Mouse (Mus musculus) limb, embryonic 11.5 days (tissue): ENCODE measurements around the gene Wdfy1. TPM values are rescaled to one million over a fixed set of nuclear protein-coding genes. Genes with fewer than 3 reads are reported as not detected.

Experiments used
- ATAC-seq: fragments of 200-750 bp; cut with Nextera tagmentation; 2 replicates; pipeline ENCODE4 v1.8.0; 2017; ENCODE audit warnings: low read depth; ENCODE audit not compliant: insufficient number of reproducible peaks, low FRiP score, low TSS enrichment
- DNase-seq: peaks from one replicate; pipeline ENCODE4 v3.0.0-alpha.2; 2015; ENCODE audit warnings: low spot score
- H3K27ac ChIP-seq: fragments of 300-500 bp; sonication (generic); replicated peaks from 2 replicates; pipeline ENCODE4 v1.5.1; 2014; ENCODE audit warnings: low read depth, mild to moderate bottlenecking, low read length
- H3K27me3 ChIP-seq: fragments of 300-500 bp; sonication (generic); 2 replicates; pipeline ENCODE4 v1.6.1; 2014; ENCODE audit warnings: mild to moderate bottlenecking, low read length, mixed read lengths; ENCODE audit not compliant: control insufficient read depth, insufficient read depth
- H3K36me3 ChIP-seq: fragments of 300-500 bp; sonication (generic); 2 replicates; pipeline ENCODE4 v1.6.1; 2014; ENCODE audit warnings: mild to moderate bottlenecking, low read length, moderate library complexity, mixed read lengths; ENCODE audit not compliant: control insufficient read depth, insufficient read depth
- H3K4me1 ChIP-seq: fragments of 300-500 bp; sonication (generic); 2 replicates; pipeline ENCODE4 v1.6.1; 2014; ENCODE audit warnings: low read length, mixed read lengths; ENCODE audit not compliant: control insufficient read depth, insufficient read depth
- H3K4me2 ChIP-seq: fragments of 300-500 bp; sonication (generic); 2 replicates; pipeline ENCODE4 v1.6.1; 2014; ENCODE audit warnings: low read depth, mild to moderate bottlenecking, moderate library complexity; ENCODE audit not compliant: severe bottlenecking
- H3K4me3 ChIP-seq: fragments of 300-500 bp; sonication (generic); 2 replicates; pipeline ENCODE4 v1.5.1; 2014; ENCODE audit warnings: low read depth, low read length
- H3K9ac ChIP-seq: fragments of 300-500 bp; sonication (generic); 2 replicates; pipeline ENCODE4 v1.6.1; 2014; ENCODE audit warnings: mild to moderate bottlenecking, low read length
- H3K9me3 ChIP-seq: fragments of 300-500 bp; sonication (generic); 2 replicates; pipeline ENCODE4 v1.6.1; 2016; ENCODE audit warnings: low read length; ENCODE audit not compliant: control insufficient read depth
- WGBS: fragments of 180-500 bp; shearing (Covaris S2); extraction: QIAGEN DNeasy Blood & Tissue Kit; methylation state at CpG from one replicate; pipeline ENCODE4 v1.1.7; 2014; 5-methylcytosine and 5-hydroxymethylcytosine counted together
- polyA plus RNA-seq: library from polyadenylated mRNA; unstranded; fragments of >200 nt; fragmentation: Nextera tagmentation; extraction: Ambion mirVana; gene quantifications from 2 replicates; pipeline ENCODE4 v1.2.1, GENCODE M21; 2014

The Wdfy1 gene
- 29.8 TPM in 2 replicates for polyA plus RNA-seq

DNA sequence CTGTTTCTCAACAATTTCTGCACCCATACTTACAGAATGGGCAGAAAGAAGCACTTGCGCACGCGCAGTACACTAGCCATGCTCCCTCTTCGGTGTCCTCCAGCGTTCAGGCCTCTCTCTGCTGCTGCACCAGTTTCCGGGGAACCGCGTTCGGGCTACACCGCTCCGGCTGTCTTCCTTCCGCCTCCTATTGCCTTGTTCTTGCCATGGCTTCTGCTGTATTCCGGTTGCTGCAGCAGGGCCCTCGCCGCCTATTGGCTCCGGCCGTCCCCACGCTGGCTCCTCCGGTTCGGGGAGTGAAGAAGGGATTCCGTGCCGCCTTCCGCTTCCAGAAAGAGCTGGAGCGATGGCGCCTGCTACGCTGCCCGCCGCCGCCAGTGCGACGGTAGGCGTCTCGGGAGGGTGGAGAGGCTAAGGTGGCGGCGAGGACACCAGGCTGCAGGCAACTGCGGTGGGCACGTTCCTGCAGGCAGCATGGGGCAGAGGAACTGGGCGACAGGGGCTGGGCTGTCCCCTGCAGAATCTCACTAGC, at the start of gene Wdfy1, which contains the start of gene Mrpl44:
Gene Wdfy1, minus strand, starts transcription at position 217 of the 532 bp plus-strand sequence.
Gene Mrpl44, plus strand, starts transcription at position 92 of the 532 bp plus-strand sequence.
- peak; percentile 99 for DNase-seq
- Histone ChIP-seq H3K36me3 (peaks cover 5% of the 10 kb centered on the region; the same call in 1 of the 2 replicates), H3K4me3 (peak within 1 kb of the TSS; percentile 69), H3K27ac (peak within 1 kb of the TSS; percentile 63; the same call in 1 of the 2 replicates), H3K9me3 (no peaks in the 10 kb centered on the region), H3K4me2 (peak within 1 kb of the TSS; percentile 47), H3K4me1 (no peaks in the 10 kb centered on the region), H3K27me3 (no peaks in the 10 kb centered on the region), H3K9ac (peak within 1 kb of the TSS; percentile 71)
- ATAC-seq: peak; percentile 98
- under 1% methylated on average over 38 of the region's 38 CpGs for WGBS

DNA sequence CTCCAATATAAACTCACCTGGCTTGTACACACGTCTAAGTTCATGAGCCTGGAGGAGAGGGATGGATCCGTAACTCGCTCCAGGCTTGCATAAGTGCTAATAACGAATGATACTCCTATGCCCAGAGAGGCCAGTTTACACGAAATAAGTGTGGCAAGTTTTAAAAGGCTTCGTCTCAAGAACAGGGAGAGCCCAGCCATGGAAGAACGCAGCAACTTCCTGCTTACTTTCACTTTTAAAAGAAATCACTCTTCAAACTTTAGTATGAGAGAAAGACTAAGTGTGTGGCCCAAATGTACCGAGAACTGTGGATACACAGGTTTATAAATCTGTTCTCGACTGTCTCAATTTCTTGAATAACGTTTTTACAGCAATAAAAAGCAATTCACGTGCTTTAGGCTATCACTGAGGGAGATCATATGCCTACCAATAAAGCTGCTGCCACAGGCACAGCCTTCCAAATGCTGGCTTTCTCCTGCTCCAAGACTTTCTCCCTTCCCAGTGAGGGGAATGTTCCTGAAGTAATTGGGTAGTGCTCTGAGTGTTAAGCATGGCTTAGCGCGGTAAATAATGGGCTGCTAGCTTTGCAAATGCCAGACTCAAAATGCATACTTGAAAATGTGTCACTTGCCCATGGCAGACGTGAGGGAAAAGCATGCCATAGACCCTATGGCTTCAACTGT, 48.1 kb upstream of the Wdfy1 start:
- Histone ChIP-seq H3K27ac (no peak overlapping the region), H3K4me2 (no peak overlapping the region), H3K27me3 (no peaks in the 10 kb centered on the region), H3K9ac (no peak overlapping the region), H3K36me3 (peaks cover 3% of the 10 kb centered on the region; the same call in 1 of the 2 replicates), H3K4me1 (peaks cover 21% of the 10 kb centered on the region; the same call in 1 of the 2 replicates), H3K4me3 (no peak overlapping the region), H3K9me3 (no peaks in the 10 kb centered on the region)
- no peak for ATAC-seq
- 62% methylated on average over 14 of the region's 14 CpGs for WGBS
- peak; percentile 30 for DNase-seq

DNA sequence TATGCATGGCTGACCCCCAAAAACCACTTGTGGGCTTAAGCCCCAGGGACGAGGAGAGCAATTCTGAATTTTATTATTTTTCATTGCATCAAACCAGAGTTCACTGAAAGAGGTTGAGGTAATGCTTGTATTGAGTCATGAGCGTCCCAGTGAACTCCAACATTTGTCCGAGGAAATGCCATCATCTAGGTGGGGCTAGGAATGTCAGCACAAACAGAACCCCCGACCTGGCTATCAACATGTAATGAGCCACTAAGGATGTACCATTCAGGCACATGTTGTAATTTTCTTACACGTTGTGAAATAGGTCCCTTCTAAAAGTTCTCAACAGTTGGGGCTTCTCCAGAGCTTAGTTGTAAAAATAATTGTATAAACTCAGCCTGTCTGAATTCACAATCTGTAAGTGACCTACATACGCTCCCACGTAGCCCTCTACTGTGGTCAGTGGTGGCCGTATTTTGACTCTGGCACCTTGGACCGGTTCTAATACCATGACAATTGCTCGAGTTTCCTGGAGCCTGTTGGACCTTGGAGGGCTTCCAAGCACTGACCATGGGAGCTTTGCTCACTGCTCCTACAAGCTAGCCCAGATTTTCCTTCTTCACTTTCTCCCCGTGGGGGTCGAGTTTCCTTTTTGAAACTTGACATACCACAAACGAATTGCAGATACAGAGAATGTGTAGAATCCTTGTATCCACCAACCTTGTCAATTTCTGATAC, 47.0 kb upstream of the Wdfy1 start:
- H3K27ac ChIP-seq: no peak overlapping the region
- H3K36me3 ChIP-seq: peaks cover 3% of the 10 kb centered on the region; the same call in 1 of the 2 replicates
- no peak overlapping the region for H3K4me3 ChIP-seq
- no peak for ATAC-seq
- H3K9me3 ChIP-seq: no peaks in the 10 kb centered on the region
- no peaks in the 10 kb centered on the region for H3K27me3 ChIP-seq
- H3K9ac ChIP-seq: no peak overlapping the region
- no peak overlapping the region for H3K4me2 ChIP-seq
- H3K4me1 ChIP-seq: peaks cover 21% of the 10 kb centered on the region; the same call in 1 of the 2 replicates
- WGBS: 78% methylated on average over 13 of the region's 13 CpGs
- no peak for DNase-seq

DNA sequence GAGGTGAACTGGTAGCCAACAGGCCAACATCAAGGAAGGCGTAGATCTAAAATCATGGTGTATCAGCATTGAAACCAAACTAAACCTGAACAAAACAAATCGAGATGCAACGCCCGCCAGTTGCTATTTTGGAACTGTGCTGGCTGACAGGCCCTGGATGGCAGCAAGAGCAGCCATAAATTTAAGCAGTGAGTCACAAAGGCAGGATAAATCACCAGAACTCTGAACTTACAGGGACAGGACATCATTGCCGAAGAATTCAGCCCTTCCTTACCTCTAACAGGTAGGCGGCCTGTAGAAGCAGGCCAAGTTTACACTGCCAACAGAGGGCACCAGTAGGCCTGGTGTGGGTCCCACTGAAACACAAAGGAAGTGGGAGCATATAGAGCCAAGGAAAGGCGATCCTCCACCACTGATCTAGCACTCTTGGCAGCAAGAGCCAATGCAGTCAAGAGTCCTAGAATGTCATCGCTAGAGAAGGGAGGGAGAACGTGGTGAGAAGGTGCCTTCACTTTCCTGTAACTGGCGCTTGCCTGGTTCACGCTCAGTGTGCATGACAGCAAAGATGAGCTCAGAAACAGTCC, 43.4 kb upstream of the Wdfy1 start:
- no peak for ATAC-seq
- H3K4me1 ChIP-seq: peaks cover 14% of the 10 kb centered on the region; the same call in 1 of the 2 replicates
- WGBS: 93% methylated on average over 11 of the region's 11 CpGs

DNA sequence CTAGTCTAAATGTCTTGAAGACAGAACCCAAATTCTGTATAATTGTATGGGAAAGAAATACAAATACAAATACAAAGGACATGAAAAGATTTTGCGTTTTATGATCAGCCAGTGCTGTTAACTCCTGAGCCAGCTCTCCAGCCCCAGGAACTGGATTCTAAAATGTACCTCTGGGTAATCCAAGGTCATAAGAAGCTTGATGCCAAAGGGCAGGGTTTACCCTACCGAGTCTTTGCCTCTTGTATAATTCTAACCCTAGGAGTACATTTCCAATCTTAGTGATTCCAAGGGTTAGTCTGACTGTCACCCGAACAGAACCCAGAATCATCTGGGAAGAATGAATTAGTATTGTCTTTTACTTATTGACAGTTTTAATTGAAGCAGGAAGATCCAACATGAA, 39.5 kb upstream of the Wdfy1 start:
- H3K9ac ChIP-seq: no peak overlapping the region
- no peaks in the 10 kb centered on the region for H3K9me3 ChIP-seq
- no peak overlapping the region for H3K27ac ChIP-seq
- H3K36me3 ChIP-seq: peaks cover 2% of the 10 kb centered on the region; the same call in 1 of the 2 replicates
- no peaks in the 10 kb centered on the region for H3K27me3 ChIP-seq
- DNase-seq: no peak
- ATAC-seq: no peak
- H3K4me2 ChIP-seq: no peak overlapping the region
- whole genome bisulfite sequencing: 90% methylated on average over 3 of the region's 3 CpGs
- H3K4me1 ChIP-seq: no peaks in the 10 kb centered on the region
- H3K4me3 ChIP-seq: no peak overlapping the region

More for the DNA sequence above, 43.4 kb upstream of the Wdfy1 start:
- no peaks in the 10 kb centered on the region for H3K9me3 ChIP-seq
- no peak for DNase-seq
- no peaks in the 10 kb centered on the region for H3K27me3 ChIP-seq
- no peak overlapping the region for H3K27ac ChIP-seq
- H3K4me2 ChIP-seq: no peak overlapping the region
- H3K4me3 ChIP-seq: no peak overlapping the region
- no peak overlapping the region for H3K9ac ChIP-seq
- peaks cover 3% of the 10 kb centered on the region; the same call in 1 of the 2 replicates for H3K36me3 ChIP-seq

DNA sequence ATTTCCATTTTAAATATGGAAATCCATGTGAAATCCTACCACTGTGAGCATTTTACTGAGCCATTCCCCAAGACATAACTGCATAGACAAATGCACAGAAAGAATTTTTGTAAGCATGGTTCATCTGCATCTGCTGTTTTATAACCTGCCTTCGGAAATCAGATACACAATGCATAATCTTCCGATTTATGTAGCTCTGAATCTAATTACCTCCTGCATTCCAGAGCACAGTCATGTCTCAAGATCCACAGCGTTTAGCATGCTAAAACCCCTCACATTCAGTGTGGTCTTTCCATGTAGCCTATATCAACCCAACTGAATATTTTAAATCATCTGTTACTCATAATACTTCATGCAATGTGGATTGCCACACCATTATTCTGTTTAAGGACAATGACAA, 33.5 kb upstream of the Wdfy1 start:
- no peak overlapping the region for H3K4me3 ChIP-seq
- H3K4me2 ChIP-seq: no peak overlapping the region
- WGBS: 75% methylated on average over 3 of the region's 3 CpGs
- H3K4me1 ChIP-seq: no peaks in the 10 kb centered on the region
- no peak overlapping the region for H3K27ac ChIP-seq
- H3K27me3 ChIP-seq: no peaks in the 10 kb centered on the region
- DNase-seq: no peak
- no peaks in the 10 kb centered on the region for H3K9me3 ChIP-seq
- ATAC-seq: no peak
- no peak overlapping the region for H3K9ac ChIP-seq
- peaks cover 2% of the 10 kb centered on the region; the same call in 1 of the 2 replicates for H3K36me3 ChIP-seq

DNA sequence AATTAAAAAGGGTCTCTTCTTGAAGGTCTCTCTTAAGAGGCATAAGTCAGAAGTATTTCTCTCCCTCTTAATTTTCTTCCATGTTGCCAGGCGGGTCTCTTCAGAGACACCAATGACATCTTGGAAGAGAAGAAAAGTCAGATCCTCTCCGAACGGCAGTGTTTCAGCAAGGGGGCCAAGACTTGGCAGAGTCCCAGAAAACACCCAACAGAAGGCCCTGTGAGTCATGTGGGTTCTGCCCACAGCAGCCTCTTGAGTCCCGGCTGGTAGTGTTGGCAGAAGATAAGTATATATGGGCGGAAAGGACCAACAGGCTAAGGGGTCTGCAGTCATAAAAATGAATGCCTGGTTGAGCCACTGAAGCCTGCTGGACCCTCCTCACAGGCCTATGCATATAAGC, 30.9 kb upstream of the Wdfy1 start:
- Histone ChIP-seq H3K36me3 (no peaks in the 10 kb centered on the region), H3K4me1 (no peaks in the 10 kb centered on the region), H3K4me3 (no peak overlapping the region), H3K27ac (no peak overlapping the region), H3K4me2 (no peak overlapping the region), H3K9me3 (no peaks in the 10 kb centered on the region), H3K9ac (no peak overlapping the region), H3K27me3 (no peaks in the 10 kb centered on the region)
- no peak for ATAC-seq
- no peak for DNase-seq
- WGBS: 89% methylated on average over 5 of the region's 5 CpGs

DNA sequence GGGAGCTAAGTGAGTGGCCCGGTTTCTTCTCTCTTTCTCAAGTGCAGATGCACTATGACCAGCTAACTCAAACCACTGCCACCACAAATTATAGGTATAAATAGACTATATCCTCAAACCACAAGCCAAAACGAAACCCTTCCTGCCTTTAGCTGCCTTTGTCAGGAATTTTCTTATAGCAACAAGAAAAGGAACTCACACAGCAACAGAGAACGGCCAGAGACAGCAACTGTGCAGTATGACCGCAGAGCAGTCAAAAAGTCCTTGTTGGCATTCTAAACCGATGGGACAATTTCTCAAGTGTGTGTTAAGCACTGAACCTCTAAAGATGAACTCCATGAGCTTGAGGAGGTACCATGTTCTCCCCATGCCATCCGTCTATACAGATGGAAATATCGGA, 27.7 kb upstream of the Wdfy1 start:
- H3K36me3 ChIP-seq: no peaks in the 10 kb centered on the region
- H3K27me3 ChIP-seq: no peaks in the 10 kb centered on the region
- H3K4me1 ChIP-seq: no peaks in the 10 kb centered on the region
- no peak for DNase-seq
- H3K4me3 ChIP-seq: no peak overlapping the region
- no peaks in the 10 kb centered on the region for H3K9me3 ChIP-seq
- H3K9ac ChIP-seq: no peak overlapping the region
- no peak overlapping the region for H3K4me2 ChIP-seq
- no peak for ATAC-seq
- WGBS: 92% methylated on average over 7 of the region's 7 CpGs
- no peak overlapping the region for H3K27ac ChIP-seq
